Mouse (Mus musculus) limb, embryonic 15.5 days (tissue): ENCODE results near the gene Olfr1371. TPM values are rescaled to one million over a fixed set of nuclear protein-coding genes. Genes with fewer than 3 reads are reported as not detected.

ENCODE experiments used
- ATAC-seq: fragments of 200-750 bp; cut with Nextera tagmentation; 2 replicates; pipeline ENCODE4 v1.8.0; 2017; ENCODE audit warnings: low read depth, moderate TSS enrichment; ENCODE audit not compliant: insufficient number of reproducible peaks, low FRiP score, low TSS enrichment
- H3K27ac ChIP-seq: fragments of 300-500 bp; sonication (generic); 2 replicates; pipeline ENCODE4 v1.5.1; 2015; ENCODE audit warnings: moderate library complexity, mild to moderate bottlenecking, inconsistent platforms
- H3K27me3 ChIP-seq: fragments of 300-500 bp; sonication (generic); 2 replicates; pipeline ENCODE4 v1.6.1; 2015; ENCODE audit warnings: inconsistent platforms
- H3K36me3 ChIP-seq: fragments of 300-500 bp; sonication (generic); 2 replicates; pipeline ENCODE4 v1.6.1; 2015; ENCODE audit warnings: inconsistent platforms
- H3K4me1 ChIP-seq: fragments of 300-500 bp; sonication (generic); 2 replicates; pipeline ENCODE4 v1.6.1; 2015; ENCODE audit warnings: inconsistent platforms
- H3K4me2 ChIP-seq: fragments of 300-500 bp; sonication (generic); 2 replicates; pipeline ENCODE4 v1.6.1; 2015; ENCODE audit warnings: mild to moderate bottlenecking, inconsistent platforms
- H3K4me3 ChIP-seq: fragments of 300-500 bp; sonication (generic); 2 replicates; pipeline ENCODE4 v1.5.1; 2015; ENCODE audit warnings: mild to moderate bottlenecking, inconsistent platforms
- H3K9ac ChIP-seq: fragments of 300-500 bp; sonication (generic); 2 replicates; pipeline ENCODE4 v1.6.1; 2015; ENCODE audit warnings: inconsistent platforms
- H3K9me3 ChIP-seq: fragments of 300-500 bp; sonication (generic); 2 replicates; pipeline ENCODE4 v1.6.1; 2016; ENCODE audit warnings: inconsistent platforms
- WGBS: fragments of 180-500 bp; shearing (Covaris S2); methylation state at CpG from one replicate; pipeline ENCODE4 v1.1.7; 2015; 5-methylcytosine and 5-hydroxymethylcytosine counted together
- polyA plus RNA-seq: library from polyadenylated mRNA; unstranded; fragments of >200 nt; fragmentation: Nextera tagmentation; extraction: Ambion mirVana; gene quantifications from 2 replicates; pipeline ENCODE4 v1.2.1, GENCODE M21; 2015

Gene Olfr1371
- polyA plus RNA-seq: not detected in 2 replicates

- no peaks in the 10 kb centered on the region for H3K4me1 ChIP-seq
- H3K27me3 ChIP-seq: no peaks in the 10 kb centered on the region
- no peaks in the 10 kb centered on the region for H3K9me3 ChIP-seq
- no peak within 1 kb of the TSS for H3K4me3 ChIP-seq
- H3K36me3 ChIP-seq: no peaks in the 10 kb centered on the region
- H3K4me2 ChIP-seq: no peak within 1 kb of the TSS
- no peak within 1 kb of the TSS for H3K27ac ChIP-seq
- no peak within 1 kb of the TSS for H3K9ac ChIP-seq
- no peak for ATAC-seq
These were observed at the start of gene Olfr1371 for GRCm38 (mm10) chr11:52213887-52214286. Olfr1371 (minus strand) TSS chr11:52213987.

DNA sequence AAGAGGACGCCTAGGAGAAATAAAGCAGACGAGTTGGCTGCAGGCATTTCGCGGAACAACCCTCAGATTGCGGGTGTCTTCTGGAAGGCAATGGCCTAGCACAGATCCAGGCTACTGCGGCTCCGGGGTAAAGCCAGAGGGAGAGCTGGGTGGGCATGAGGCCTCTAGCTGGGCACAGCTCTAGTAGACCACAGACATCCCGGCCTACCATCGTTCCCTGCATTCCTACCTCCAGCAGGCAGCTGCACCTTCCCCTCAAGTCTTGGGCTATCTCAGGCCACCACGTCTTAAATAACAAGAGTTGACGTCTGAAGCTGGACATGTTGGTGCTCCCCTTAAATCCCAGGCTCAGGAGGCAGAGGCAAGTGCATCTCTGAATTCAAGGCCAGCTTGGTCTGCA, 48.6 kb upstream of the Olfr1371 start:
- Histone ChIP-seq H3K9ac (no peak overlapping the region), H3K4me3 (no peak overlapping the region), H3K27me3 (no peaks in the 10 kb centered on the region), H3K4me1 (peaks cover 16% of the 10 kb centered on the region), H3K27ac (no peak overlapping the region), H3K4me2 (no peak overlapping the region), H3K36me3 (peaks cover 3% of the 10 kb centered on the region; the same call in 1 of the 2 replicates), H3K9me3 (no peaks in the 10 kb centered on the region)
- WGBS: 91% methylated on average over 11 of the region's 11 CpGs
- ATAC-seq: no peak

DNA sequence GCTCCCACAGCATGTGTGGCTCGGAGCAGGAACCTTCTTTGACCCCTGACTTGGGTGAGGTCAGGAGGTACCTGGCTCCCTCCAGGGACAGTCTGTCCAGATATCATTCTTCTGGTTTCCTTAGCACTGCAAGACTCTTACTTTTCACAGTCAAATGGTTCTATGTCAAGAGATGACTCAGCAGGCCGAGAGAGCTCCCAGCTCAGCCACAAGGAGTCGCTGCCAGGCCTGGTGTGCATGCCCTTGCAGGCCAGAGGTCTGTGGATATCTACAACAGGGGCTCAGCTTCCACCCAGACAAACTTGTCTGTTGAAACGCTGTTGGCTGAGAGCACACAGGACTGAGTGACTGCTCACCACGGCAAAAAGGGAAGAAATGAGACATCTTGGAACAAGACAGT, 48.1 kb upstream of the Olfr1371 start:
- Histone ChIP-seq H3K4me3 (no peak overlapping the region), H3K27ac (no peak overlapping the region), H3K36me3 (peaks cover 5% of the 10 kb centered on the region; the same call in 1 of the 2 replicates), H3K27me3 (no peaks in the 10 kb centered on the region), H3K4me1 (peaks cover 16% of the 10 kb centered on the region), H3K4me2 (no peak overlapping the region), H3K9ac (no peak overlapping the region), H3K9me3 (no peaks in the 10 kb centered on the region)
- 62% methylated on average over 5 of the region's 5 CpGs for WGBS
- no peak for ATAC-seq

DNA sequence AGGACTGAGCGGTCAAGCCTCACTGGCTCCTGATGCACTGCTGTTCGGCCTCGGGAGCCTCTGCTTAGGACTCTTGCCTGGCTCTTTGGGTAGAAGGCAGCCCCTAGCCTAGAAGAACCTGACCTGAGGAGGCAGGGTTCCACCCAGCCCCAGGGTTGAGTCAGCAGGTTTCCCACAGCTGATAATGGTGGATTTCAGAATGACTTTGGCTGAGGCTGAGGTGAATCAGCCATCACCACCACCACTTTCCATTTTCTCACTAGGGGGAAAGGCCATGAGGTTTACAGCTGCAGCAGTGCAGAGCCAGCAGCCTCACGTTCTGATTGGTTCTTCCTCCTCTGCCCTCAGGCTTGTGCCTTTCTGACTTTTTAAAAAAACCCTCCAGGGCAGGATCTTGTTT, 47.1 kb upstream of the Olfr1371 start:
- Histone ChIP-seq H3K9me3 (no peaks in the 10 kb centered on the region), H3K9ac (no peak overlapping the region), H3K27me3 (no peaks in the 10 kb centered on the region), H3K4me3 (no peak overlapping the region), H3K4me2 (no peak overlapping the region), H3K36me3 (peaks cover 12% of the 10 kb centered on the region; the same call in 1 of the 2 replicates), H3K4me1 (peaks cover 14% of the 10 kb centered on the region), H3K27ac (no peak overlapping the region)
- ATAC-seq: no peak
- WGBS: 77% methylated on average over 4 of the region's 4 CpGs

GRCm38 (mm10) chr11:52258711-52259110, 44.9 kb upstream of the Olfr1371 start:
- no peak for ATAC-seq
- no peaks in the 10 kb centered on the region for H3K9me3 ChIP-seq
- H3K27me3 ChIP-seq: no peaks in the 10 kb centered on the region
- H3K9ac ChIP-seq: no peak overlapping the region
- H3K36me3 ChIP-seq: peaks cover 13% of the 10 kb centered on the region; the same call in 1 of the 2 replicates
- no peak overlapping the region for H3K4me3 ChIP-seq
- 0 out of 2 replicates have a peak, but pooled peaks cover 4% of the 10 kb centered on the region for H3K4me1 ChIP-seq
- H3K27ac ChIP-seq: no peak overlapping the region
- 62% methylated on average over 5 of the region's 5 CpGs for WGBS
- H3K4me2 ChIP-seq: no peak overlapping the region

DNA sequence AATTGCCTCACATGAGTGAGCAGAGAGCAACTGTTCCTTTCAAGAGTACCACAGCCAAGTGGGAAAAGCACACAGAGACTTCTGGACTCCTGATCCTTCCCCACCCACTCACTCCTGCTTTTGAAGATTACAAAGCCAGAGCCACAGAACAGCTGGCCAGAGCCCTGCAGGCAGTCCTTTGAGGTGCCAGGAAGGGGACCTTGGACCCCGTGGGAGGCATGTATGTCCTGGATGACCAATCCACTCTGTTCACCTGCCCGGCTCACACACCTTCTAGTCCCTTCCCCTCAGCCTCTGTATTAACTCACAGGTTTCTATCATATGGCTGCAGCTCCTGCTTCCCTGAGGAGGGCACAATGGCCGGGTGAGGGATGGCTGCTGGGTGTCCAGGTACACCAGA, 43.6 kb upstream of the Olfr1371 start:
- ATAC-seq: no peak
- 0 out of 2 replicates have a peak, but pooled peaks cover 8% of the 10 kb centered on the region for H3K4me1 ChIP-seq
- peaks cover 13% of the 10 kb centered on the region; the same call in 1 of the 2 replicates for H3K36me3 ChIP-seq
- WGBS: 91% methylated on average over 3 of the region's 3 CpGs
- no peaks in the 10 kb centered on the region for H3K9me3 ChIP-seq
- no peaks in the 10 kb centered on the region for H3K27me3 ChIP-seq
- H3K4me3 ChIP-seq: no peak overlapping the region
- H3K4me2 ChIP-seq: no peak overlapping the region
- H3K27ac ChIP-seq: no peak overlapping the region
- no peak overlapping the region for H3K9ac ChIP-seq

DNA sequence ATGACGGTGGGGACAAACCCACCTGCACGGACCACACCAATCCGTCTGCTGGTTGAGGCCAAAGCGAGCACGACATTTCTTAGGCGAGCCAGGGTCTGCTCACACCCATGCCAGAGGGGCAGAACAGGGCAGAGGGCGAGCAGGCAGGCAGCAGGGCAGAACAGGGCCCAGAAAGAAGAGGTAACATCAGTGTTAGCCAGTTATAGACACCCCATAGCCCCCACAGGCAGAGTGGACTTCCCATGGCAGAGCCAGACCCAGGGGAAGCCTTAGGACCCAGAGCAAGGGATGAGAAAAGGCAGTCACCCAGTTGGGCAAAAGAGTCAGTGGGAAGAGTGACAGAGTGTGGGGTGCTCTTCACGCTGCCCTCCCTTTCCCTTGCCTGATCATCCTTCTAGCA, 41.3 kb upstream of the Olfr1371 start:
- no peak for ATAC-seq
- H3K9me3 ChIP-seq: no peaks in the 10 kb centered on the region
- H3K4me1 ChIP-seq: 0 out of 2 replicates have a peak, but pooled peaks cover 5% of the 10 kb centered on the region
- H3K9ac ChIP-seq: no peak overlapping the region
- no peak overlapping the region for H3K27ac ChIP-seq
- 86% methylated on average over 8 of the region's 8 CpGs for WGBS
- H3K36me3 ChIP-seq: peaks cover 19% of the 10 kb centered on the region
- no peak overlapping the region for H3K4me3 ChIP-seq
- H3K4me2 ChIP-seq: no peak overlapping the region
- no peaks in the 10 kb centered on the region for H3K27me3 ChIP-seq

- H3K4me2 ChIP-seq: no peak overlapping the region
- no peak overlapping the region for H3K4me3 ChIP-seq
- no peaks in the 10 kb centered on the region for H3K27me3 ChIP-seq
- WGBS: 67% methylated on average over 11 of the region's 11 CpGs
- no peaks in the 10 kb centered on the region for H3K9me3 ChIP-seq
- no peak overlapping the region for H3K9ac ChIP-seq
- peak; percentile 53; the same call in 1 of the 2 replicates for ATAC-seq
- H3K36me3 ChIP-seq: peaks cover 25% of the 10 kb centered on the region
- 0 out of 2 replicates have a peak, but pooled peaks cover 5% of the 10 kb centered on the region for H3K4me1 ChIP-seq
- H3K27ac ChIP-seq: no peak overlapping the region; the same call in 1 of the 2 replicates
These were observed 40.0 kb upstream of the Olfr1371 start for GRCm38 (mm10) chr11:52253674-52254375.

- Histone ChIP-seq H3K4me2 (no peak overlapping the region), H3K9me3 (no peaks in the 10 kb centered on the region), H3K36me3 (peaks cover 30% of the 10 kb centered on the region), H3K9ac (no peak overlapping the region), H3K27ac (peak overlapping the region; percentile 14; the same call in 1 of the 2 replicates), H3K4me1 (0 out of 2 replicates have a peak, but pooled peaks cover 5% of the 10 kb centered on the region), H3K27me3 (no peaks in the 10 kb centered on the region), H3K4me3 (no peak overlapping the region)
- 50% methylated on average over 1 of the region's 1 CpGs for WGBS
- ATAC-seq: no peak
These were observed 38.9 kb upstream of the Olfr1371 start for GRCm38 (mm10) chr11:52252692-52253091.

- Histone ChIP-seq H3K36me3 (peaks cover 33% of the 10 kb centered on the region), H3K9ac (no peak overlapping the region), H3K4me3 (no peak overlapping the region), H3K9me3 (no peaks in the 10 kb centered on the region), H3K4me1 (0 out of 2 replicates have a peak, but pooled peaks cover 5% of the 10 kb centered on the region), H3K27ac (no peak overlapping the region), H3K27me3 (no peaks in the 10 kb centered on the region), H3K4me2 (no peak overlapping the region)
- WGBS: 72% methylated on average over 5 of the region's 5 CpGs
- ATAC-seq: no peak
These were observed 38.0 kb upstream of the Olfr1371 start for GRCm38 (mm10) chr11:52251770-52252169.

DNA sequence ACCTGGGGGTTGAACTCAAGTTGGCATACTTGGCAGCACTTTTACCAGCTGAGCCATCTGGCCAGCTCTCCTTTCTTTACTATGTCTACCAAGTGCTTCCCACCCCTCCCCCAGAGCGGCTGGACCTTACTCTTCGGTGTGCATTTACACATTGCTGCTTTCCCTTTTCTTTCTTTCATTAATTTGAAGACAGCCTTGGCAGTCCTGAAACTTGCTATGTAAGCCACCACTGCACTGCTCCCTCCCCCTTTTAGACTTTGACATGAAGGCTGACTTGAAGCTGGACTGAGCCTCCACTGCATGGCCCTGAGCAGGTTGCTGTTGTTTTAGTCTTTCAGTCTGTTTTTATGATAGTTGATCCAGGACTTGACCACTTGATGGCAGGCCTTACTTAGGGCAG, 35.7 kb upstream of the Olfr1371 start:
- no peak overlapping the region for H3K9ac ChIP-seq
- H3K4me1 ChIP-seq: 0 out of 2 replicates have a peak, but pooled peaks cover 5% of the 10 kb centered on the region
- no peak overlapping the region for H3K4me2 ChIP-seq
- H3K36me3 ChIP-seq: peaks cover 44% of the 10 kb centered on the region
- H3K27me3 ChIP-seq: no peaks in the 10 kb centered on the region
- H3K27ac ChIP-seq: no peak overlapping the region
- H3K4me3 ChIP-seq: no peak overlapping the region
- WGBS: 91% methylated on average over 2 of the region's 2 CpGs
- ATAC-seq: no peak
- no peaks in the 10 kb centered on the region for H3K9me3 ChIP-seq

DNA sequence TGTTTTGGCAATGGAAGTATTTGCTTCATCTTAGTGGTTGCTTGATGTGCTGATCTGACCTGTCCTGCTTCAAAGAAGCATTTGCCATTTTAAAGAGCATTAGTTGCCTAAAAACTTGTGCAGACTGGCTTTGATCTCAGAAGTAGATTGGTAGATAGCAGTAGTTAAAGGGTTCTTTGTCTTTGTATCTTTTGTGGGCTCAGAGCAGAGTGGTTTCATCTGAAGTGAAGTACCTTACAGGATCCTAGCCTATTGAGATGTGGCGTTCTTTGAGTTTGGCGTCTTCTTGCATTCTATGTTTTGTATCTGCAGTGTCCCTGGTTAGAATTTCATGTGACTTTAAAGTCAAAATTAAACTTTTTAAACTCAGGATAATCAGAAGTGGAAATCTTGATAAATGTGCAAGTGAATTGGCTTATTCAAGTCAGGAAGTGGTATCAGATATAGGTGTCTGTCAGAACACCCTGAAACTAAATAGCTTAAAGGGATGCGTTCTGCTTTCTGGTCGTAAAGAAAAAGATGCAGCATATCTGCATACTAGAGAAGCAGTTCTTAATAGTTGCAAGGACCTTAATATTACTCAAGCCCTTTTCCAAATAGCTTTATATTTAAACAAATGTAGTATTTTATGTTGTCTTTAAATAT, 27.2 kb upstream of the Olfr1371 start:
- no peaks in the 10 kb centered on the region for H3K4me1 ChIP-seq
- ATAC-seq: no peak
- no peaks in the 10 kb centered on the region for H3K27me3 ChIP-seq
- no peak overlapping the region for H3K4me3 ChIP-seq
- no peak overlapping the region for H3K9ac ChIP-seq
- peaks cover 60% of the 10 kb centered on the region for H3K36me3 ChIP-seq
- WGBS: 86% methylated on average over 4 of the region's 4 CpGs
- H3K4me2 ChIP-seq: no peak overlapping the region
- H3K27ac ChIP-seq: no peak overlapping the region
- no peaks in the 10 kb centered on the region for H3K9me3 ChIP-seq
